Mouse (Mus musculus) MEL (cell line): ENCODE measurements around the gene Gm37240.

Experiments
- CTCF ChIP-seq, 3 experiments: IDR thresholded peaks in 2 of 3; conservative IDR thresholded peaks in 1 of 3; 2 replicates each; pipeline ENCODE4 v1.5.1; 2011 to 2012; ENCODE audit warnings: low read length in 3 of 3, low read depth in 2 of 3, mild to moderate bottlenecking in 2 of 3, improper control_type of control experiment in 1 of 3, inconsistent platforms in 1 of 3, mixed read lengths in 1 of 3, moderate library complexity in 1 of 3; ENCODE audit not compliant: control insufficient read depth in 1 of 3, insufficient read depth in 1 of 3, poor library complexity in 1 of 3, severe bottlenecking in 1 of 3
- EP300 ChIP-seq, 2 experiments: IDR thresholded peaks; 2 replicates each; pipeline ENCODE4 v1.6.1; 2011; ENCODE audit warnings: improper control_type of control experiment in 2 of 2, low read length in 2 of 2, low read depth in 1 of 2, mild to moderate bottlenecking in 1 of 2
- KAT2A ChIP-seq: conservative IDR thresholded peaks from 2 replicates; pipeline ENCODE4 v1.6.1; 2012; ENCODE audit warnings: low read depth, low read length, improper control_type of control experiment, inconsistent platforms
- MAFK ChIP-seq: IDR thresholded peaks from 2 replicates; pipeline ENCODE4 v1.6.1; 2011; ENCODE audit warnings: low read depth, mild to moderate bottlenecking, low read length, improper control_type of control experiment, borderline replicate concordance
- MYB ChIP-seq: IDR thresholded peaks from 2 replicates; pipeline ENCODE4 v1.6.1; 2011; ENCODE audit warnings: mild to moderate bottlenecking, low read depth, low read length, improper control_type of control experiment
- POLR2A ChIP-seq, 2 experiments: IDR thresholded peaks; 2 replicates each; pipeline ENCODE4 v1.6.1; 2011 to 2012; ENCODE audit warnings: low read length in 2 of 2, mild to moderate bottlenecking in 2 of 2, control low read depth in 1 of 2, improper control_type of control experiment in 1 of 2, low read depth in 1 of 2, moderate library complexity in 1 of 2; ENCODE audit not compliant: control insufficient read depth in 1 of 2, insufficient read depth in 1 of 2, poor library complexity in 1 of 2
- SIN3A ChIP-seq: IDR thresholded peaks from 2 replicates; pipeline ENCODE4 v1.6.1; 2012; ENCODE audit warnings: low read length, improper control_type of control experiment, inconsistent platforms
- SMC3 ChIP-seq: IDR thresholded peaks from 2 replicates; pipeline ENCODE4 v1.6.1; 2011; ENCODE audit warnings: low read depth, low read length, improper control_type of control experiment
- TAL1 ChIP-seq: IDR thresholded peaks from 2 replicates; pipeline ENCODE4 v1.6.1; 2012; ENCODE audit warnings: mild to moderate bottlenecking, inconsistent platforms, low read length, moderate library complexity, mixed read lengths
- USF2 ChIP-seq, 2 experiments: IDR thresholded peaks; 2 replicates each; pipeline ENCODE4 v1.6.1; 2011 to 2012; ENCODE audit warnings: improper control_type of control experiment in 2 of 2, low read length in 2 of 2, borderline replicate concordance in 1 of 2, inconsistent platforms in 1 of 2, low read depth in 1 of 2, mild to moderate bottlenecking in 1 of 2; ENCODE audit not compliant: insufficient read depth in 1 of 2
- ZKSCAN1 ChIP-seq: IDR thresholded peaks from 2 replicates; pipeline ENCODE4 v1.6.1; 2012; ENCODE audit warnings: low read depth, mild to moderate bottlenecking, inconsistent platforms, low read length, improper control_type of control experiment, moderate library complexity

DNA sequence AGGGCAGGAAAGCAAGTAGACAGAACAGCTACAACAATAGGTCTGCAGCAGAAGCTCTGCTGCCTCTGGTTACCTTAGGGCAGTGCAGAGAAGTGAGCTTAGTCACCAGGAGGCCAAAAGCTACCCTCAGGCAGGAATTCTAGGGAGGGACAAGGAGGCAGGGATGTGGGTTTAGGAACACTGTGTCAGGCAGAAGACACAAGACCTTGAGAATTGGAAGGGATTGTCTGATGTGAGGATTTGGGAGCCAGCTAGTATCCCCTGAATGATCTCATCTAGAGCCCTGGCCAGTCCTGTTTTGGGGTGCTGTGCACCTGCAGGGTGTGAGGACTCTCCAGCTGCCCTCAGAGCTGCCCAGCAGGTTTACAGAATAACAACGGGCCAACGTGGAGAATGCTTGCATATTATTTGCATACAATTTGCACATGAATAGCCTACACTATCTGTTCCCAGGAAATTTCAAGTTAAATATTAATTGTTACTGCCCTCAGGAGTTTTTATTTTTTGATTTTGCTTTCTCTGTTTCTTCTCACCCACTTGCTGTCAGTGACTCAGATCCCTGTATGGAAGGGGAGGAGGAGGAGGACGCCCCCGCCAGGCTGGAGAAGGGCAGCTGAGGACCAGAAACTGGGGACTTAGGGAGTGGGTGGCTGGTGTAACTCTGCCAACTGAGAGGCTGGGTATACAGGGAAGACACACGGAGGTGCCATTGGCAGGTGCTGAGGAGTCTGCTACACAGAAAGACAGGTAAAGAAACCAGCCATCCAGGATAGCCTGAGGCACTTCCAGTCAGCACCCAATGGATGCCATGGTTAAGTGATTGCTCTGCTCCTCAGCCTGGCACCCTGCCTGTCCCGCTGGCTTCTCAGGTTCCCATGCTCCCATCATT is 862.3 kb downstream of the Gm37240 start:
- TF ChIP-seq EP300 (IDR thresholded peaks at IDR 0.05; ENCODE audit: low read depth in 1 of 2, low read length in 2 of 2) (no peak), SMC3 (no peak), MYB (no peak), KAT2A (no peak), CTCF (IDR thresholded peaks at IDR 0.05 in 2 of 3, conservative IDR thresholded peaks at IDR 0.05 in 1 of 3; ENCODE audit: control insufficient read depth in 1 of 3, insufficient read depth in 1 of 3, low read depth in 2 of 3, low read length in 3 of 3, poor library complexity in 1 of 3, severe bottlenecking in 1 of 3) (no peak), USF2 (IDR thresholded peaks at IDR 0.05; ENCODE audit: borderline replicate concordance in 1 of 2, insufficient read depth in 1 of 2, low read depth in 1 of 2, low read length in 2 of 2) (no peak), SIN3A (no peak), POLR2A (IDR thresholded peaks at IDR 0.05; ENCODE audit: control insufficient read depth in 1 of 2, insufficient read depth in 1 of 2, low read depth in 1 of 2, low read length in 2 of 2, poor library complexity in 1 of 2) (no peak), ZKSCAN1 (no peak), MAFK (no peak), TAL1 (no peak)
